Comparison of ENCODE assay signal across 19 mouse cellular contexts in genomic region chr8:79158357-79158756, GRCm38 (mm10).
"Had no signal": no experiment of that assay in that cellular context is flagged by ENCODE, and none has a peak within 500 bp of the region (broad histone marks: within the 10 kb centered on the region; RNA-seq: fewer than 3 reads in every experiment).

No protein-coding gene starts in this region.

- H3K4me3 ChIP-seq: midbrain, embryonic 10.5 days; midbrain, embryonic 12.5 days; myocyte; neural tube, embryonic 13.5 days; neural tube, embryonic 15.5 days had no signal

- H3K27me3 ChIP-seq: midbrain, embryonic 12.5 days; neural tube, embryonic 13.5 days; neural tube, embryonic 15.5 days had no signal

- H3K9me3 ChIP-seq: midbrain, embryonic 10.5 days; midbrain, embryonic 12.5 days; neural tube, embryonic 13.5 days; neural tube, embryonic 15.5 days had no signal

- H3K9ac ChIP-seq: lung, embryonic 14.5 days; midbrain, embryonic 12.5 days; neural tube, embryonic 13.5 days; neural tube, embryonic 15.5 days had no signal

- H3K4me1 ChIP-seq: midbrain, embryonic 12.5 days had no signal

- DNase-seq: lung, adult 18-20 months; lung, embryonic 14.5 days; lung, postnatal 4 days; midbrain, embryonic 14.5 days; retina, postnatal 1 day; right cerebral cortex, adult 18-20 months; right cerebral cortex, postnatal 25 days; right cerebral cortex, postnatal 4 days; spleen, adult 18-20 months; thymus, adult 18-20 months; thymus, postnatal 14 days; thymus, postnatal 36 days had no signal

- H3K27ac ChIP-seq: midbrain, embryonic 10.5 days; midbrain, embryonic 12.5 days; neural tube, embryonic 13.5 days; neural tube, embryonic 15.5 days had no signal

- ATAC-seq: lung, postnatal 0 days; midbrain, embryonic 16.5 days had no signal

- H3K4me2 ChIP-seq: lung, embryonic 14.5 days; midbrain, embryonic 12.5 days; neural tube, embryonic 13.5 days; neural tube, embryonic 15.5 days had no signal
